Mouse (Mus musculus): Measurements from ENCODE around the gene Kctd10. TPM values are rescaled to one million over a fixed set of nuclear protein-coding genes. Genes with fewer than 3 reads are reported as not detected.
A peak's percentile ranks its signal among the peaks of the same experiment; 100 is the strongest.

The Kctd10 gene
- polyA plus RNA-seq, 1 experiment, result 84.1 TPM

DNA sequence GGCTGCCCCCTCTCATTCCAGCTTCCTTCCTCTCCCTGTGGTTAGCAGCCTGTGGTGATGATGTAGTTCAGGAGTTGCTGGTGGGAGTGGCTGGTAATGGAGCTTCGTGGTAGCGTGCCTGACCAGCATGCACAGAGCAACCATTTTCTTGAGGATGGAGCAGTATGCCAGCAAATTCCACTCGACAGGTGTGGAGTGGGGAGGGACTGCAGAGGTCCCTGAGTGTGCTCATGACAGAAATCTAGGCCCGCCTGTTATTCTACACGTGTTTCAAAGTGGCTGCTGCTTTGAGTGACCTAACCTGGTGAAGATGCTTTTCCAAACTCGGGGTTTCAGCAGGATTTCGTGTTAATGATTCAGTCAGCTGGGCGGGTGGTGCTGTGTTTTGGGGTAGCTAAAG is 4.1 kb upstream of the Kctd10 start:
- Histone ChIP-seq H3K79me2 (ENCODE audit: control insufficient read depth, insufficient read depth) (peaks cover 34% of the 10 kb centered on the region), H3K36me3 (ENCODE audit: control insufficient read depth, insufficient read depth) (no peaks in the 10 kb centered on the region), H3K4me3 (no peak overlapping the region), H3ac (ENCODE audit: control insufficient read depth, insufficient read length) (no peak overlapping the region), H3K4me2 (ENCODE audit: low read depth) (no peak overlapping the region), H3K27me3 (ENCODE audit: control insufficient read depth, insufficient read depth, insufficient read length) (no peaks in the 10 kb centered on the region)
- no peak for TF ChIP-seq POLR2AphosphoS2 (IDR thresholded peaks at IDR 0.05; ENCODE audit: insufficient read length, low read depth)
- TF ChIP-seq TCF3 (IDR thresholded peaks at IDR 0.05; ENCODE audit: insufficient read length, low read depth), result no peak
- TF ChIP-seq MYOG (IDR thresholded peaks at IDR 0.05; ENCODE audit: control insufficient read depth in 1 of 3, insufficient read depth in 1 of 3, insufficient read length in 2 of 3, low read depth in 2 of 3), result no peak
- no peak for TF ChIP-seq E2F4 (IDR thresholded peaks at IDR 0.05; ENCODE audit: insufficient read depth)
- TF ChIP-seq CEBPB (IDR thresholded peaks at IDR 0.05; ENCODE audit: insufficient read depth, poor library complexity, severe bottlenecking), result no peak
- no peak for TF ChIP-seq MAX (IDR thresholded peaks at IDR 0.05; ENCODE audit: low read depth)
- no peak for TF ChIP-seq POLR2A (IDR thresholded peaks at IDR 0.05; ENCODE audit: insufficient read length, low read depth)
- no peak for TF ChIP-seq SRF (IDR thresholded peaks at IDR 0.05; ENCODE audit: control insufficient read depth, insufficient read length, low read depth)
- TF ChIP-seq REST (IDR thresholded peaks at IDR 0.05; ENCODE audit: insufficient read depth, insufficient read length), result no peak

DNA sequence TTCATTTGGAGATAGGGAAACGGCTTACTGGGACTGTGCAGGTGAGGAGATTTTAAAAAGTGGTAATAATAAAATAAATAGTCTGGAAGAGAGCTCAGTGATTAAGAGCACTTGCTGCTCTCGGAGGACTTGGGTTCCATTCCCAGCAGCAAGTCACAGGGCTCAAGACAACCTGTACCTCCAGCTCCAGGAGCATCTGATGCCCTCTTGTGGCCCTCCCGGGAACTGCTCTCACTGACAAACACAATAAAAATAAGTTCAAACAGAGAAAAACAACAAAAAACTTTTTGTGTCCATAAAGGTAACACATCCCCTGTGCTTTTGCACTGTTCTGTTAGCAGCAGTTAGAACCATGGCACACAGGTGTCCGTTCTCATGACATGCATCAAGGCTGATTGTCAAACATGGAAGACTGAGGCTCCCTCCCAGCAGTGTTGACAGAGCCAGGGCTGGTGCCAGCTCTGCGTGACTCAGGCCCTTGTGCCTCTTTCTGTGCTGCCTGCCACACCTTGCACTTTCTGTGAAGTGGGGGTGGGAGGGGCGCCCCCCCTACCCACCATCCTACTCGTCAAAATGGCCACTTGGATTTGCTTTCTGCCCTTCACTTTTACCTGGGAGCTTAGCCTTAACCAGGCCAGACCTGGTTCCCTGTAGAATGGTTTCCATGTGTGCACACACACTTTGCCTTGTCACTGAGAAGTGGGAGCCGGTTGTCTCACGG is 3.0 kb upstream of the Kctd10 start:
- H3ac ChIP-seq (ENCODE audit: control insufficient read depth, insufficient read length), result no peak overlapping the region
- no peak for TF ChIP-seq TCF12 (IDR thresholded peaks at IDR 0.05; ENCODE audit: insufficient read depth, poor library complexity, severe bottlenecking)
- no peak for TF ChIP-seq POLR2AphosphoS2 (IDR thresholded peaks at IDR 0.05; ENCODE audit: insufficient read length, low read depth)
- TF ChIP-seq MYOG (IDR thresholded peaks at IDR 0.05; ENCODE audit: control insufficient read depth in 1 of 3, insufficient read depth in 1 of 3, insufficient read length in 2 of 3, low read depth in 2 of 3), result no peak
- no peak for TF ChIP-seq MYOD1 (IDR thresholded peaks at IDR 0.05; ENCODE audit: control insufficient read depth in 1 of 3, insufficient read length in 2 of 3, low read depth in 2 of 3)
- no peak for TF ChIP-seq E2F4 (IDR thresholded peaks at IDR 0.05; ENCODE audit: insufficient read depth)
- TF ChIP-seq MAX (IDR thresholded peaks at IDR 0.05; ENCODE audit: low read depth), result no peak
- TF ChIP-seq USF1 (IDR thresholded peaks at IDR 0.05; ENCODE audit: low read depth), result no peak
- TF ChIP-seq SRF (IDR thresholded peaks at IDR 0.05; ENCODE audit: control insufficient read depth, insufficient read length, low read depth), result no peak
- no peak for TF ChIP-seq POLR2A (IDR thresholded peaks at IDR 0.05; ENCODE audit: insufficient read length, low read depth)
- TF ChIP-seq TCF3 (IDR thresholded peaks at IDR 0.05; ENCODE audit: insufficient read length, low read depth), result no peak
- no peak for TF ChIP-seq CEBPB (IDR thresholded peaks at IDR 0.05; ENCODE audit: insufficient read depth, poor library complexity, severe bottlenecking)
- no peak for TF ChIP-seq REST (IDR thresholded peaks at IDR 0.05; ENCODE audit: insufficient read depth, insufficient read length)
- H3K4me2 ChIP-seq (ENCODE audit: low read depth), result no peak overlapping the region
- no peak overlapping the region for H3K4me3 ChIP-seq
- H3K79me2 ChIP-seq (ENCODE audit: control insufficient read depth, insufficient read depth), result peaks cover 45% of the 10 kb centered on the region
- no peaks in the 10 kb centered on the region for H3K27me3 ChIP-seq (ENCODE audit: control insufficient read depth, insufficient read depth, insufficient read length)
- H3K36me3 ChIP-seq (ENCODE audit: control insufficient read depth, insufficient read depth), result no peaks in the 10 kb centered on the region

DNA sequence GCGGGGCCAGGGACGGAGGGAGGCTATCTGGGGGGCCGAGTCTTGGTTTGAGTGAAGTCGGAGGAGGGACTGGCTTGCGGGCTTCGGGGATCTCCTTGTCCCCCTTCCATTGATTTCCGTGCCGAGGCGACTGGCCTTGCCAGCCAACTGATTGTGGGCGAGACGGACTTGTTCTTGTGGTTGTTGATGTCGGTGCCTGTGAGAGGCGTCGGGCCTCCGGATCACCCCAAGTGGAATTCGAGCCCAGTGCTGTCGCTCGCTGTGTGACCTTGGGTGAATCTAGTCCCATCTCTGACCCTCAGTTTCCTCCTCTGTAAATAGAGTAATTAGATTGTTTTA is 674 bp upstream of the Kctd10 start:
- H3K4me2 ChIP-seq (ENCODE audit: low read depth), result peak overlapping the region; percentile 86
- peaks cover 68% of the 10 kb centered on the region for H3K79me2 ChIP-seq (ENCODE audit: control insufficient read depth, insufficient read depth)
- TF ChIP-seq CEBPB (IDR thresholded peaks at IDR 0.05; ENCODE audit: insufficient read depth, poor library complexity, severe bottlenecking), result no peak
- no peak for TF ChIP-seq REST (IDR thresholded peaks at IDR 0.05; ENCODE audit: insufficient read depth, insufficient read length)
- TF ChIP-seq POLR2AphosphoS2 (IDR thresholded peaks at IDR 0.05; ENCODE audit: insufficient read length, low read depth), result no peak
- no peak for TF ChIP-seq TCF12 (IDR thresholded peaks at IDR 0.05; ENCODE audit: insufficient read depth, poor library complexity, severe bottlenecking)
- TF ChIP-seq USF1 (IDR thresholded peaks at IDR 0.05; ENCODE audit: low read depth), result no peak
- TF ChIP-seq E2F4 (IDR thresholded peaks at IDR 0.05; ENCODE audit: insufficient read depth), result no peak
- TF ChIP-seq MYOG (IDR thresholded peaks at IDR 0.05; ENCODE audit: control insufficient read depth in 1 of 3, insufficient read depth in 1 of 3, insufficient read length in 2 of 3, low read depth in 2 of 3), result no peak
- TF ChIP-seq MAX (IDR thresholded peaks at IDR 0.05; ENCODE audit: low read depth), result no peak
- TF ChIP-seq SRF (IDR thresholded peaks at IDR 0.05; ENCODE audit: control insufficient read depth, insufficient read length, low read depth), result no peak
- TF ChIP-seq POLR2A (IDR thresholded peaks at IDR 0.05; ENCODE audit: insufficient read length, low read depth), result no peak
- no peak for TF ChIP-seq MYOD1 (IDR thresholded peaks at IDR 0.05; ENCODE audit: control insufficient read depth in 1 of 3, insufficient read length in 2 of 3, low read depth in 2 of 3)
- no peak for TF ChIP-seq TCF3 (IDR thresholded peaks at IDR 0.05; ENCODE audit: insufficient read length, low read depth)
- H3K27me3 ChIP-seq (ENCODE audit: control insufficient read depth, insufficient read depth, insufficient read length), result no peaks in the 10 kb centered on the region
- peak overlapping the region; percentile 90 for H3K4me3 ChIP-seq
- peak overlapping the region; percentile 87 for H3ac ChIP-seq (ENCODE audit: control insufficient read depth, insufficient read length)
- no peaks in the 10 kb centered on the region for H3K36me3 ChIP-seq (ENCODE audit: control insufficient read depth, insufficient read depth)

DNA sequence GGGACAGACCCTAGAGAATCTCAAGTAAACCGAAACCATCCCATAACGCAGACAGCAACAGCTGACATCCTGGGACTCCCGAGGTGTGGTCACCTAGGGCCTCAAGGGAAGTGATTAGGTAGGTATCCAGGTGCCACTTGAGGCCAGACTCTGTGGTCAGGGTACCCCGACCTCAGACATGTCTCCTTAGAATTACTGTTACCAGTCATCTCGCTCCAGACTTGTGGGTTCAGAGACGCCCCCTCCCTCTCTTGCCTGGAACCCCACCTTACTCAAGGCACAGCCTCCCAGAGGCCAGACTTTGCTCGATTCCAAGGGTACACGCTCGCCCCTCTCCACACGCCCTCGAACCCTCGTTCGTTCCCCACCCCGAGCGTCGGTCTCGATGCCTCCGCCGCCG is 545 bp downstream of the Kctd10 start:
- Histone ChIP-seq H3K4me3 (peak overlapping the region; percentile 90), H3ac (ENCODE audit: control insufficient read depth, insufficient read length) (peak overlapping the region; percentile 87), H3K79me2 (ENCODE audit: control insufficient read depth, insufficient read depth) (peaks cover 80% of the 10 kb centered on the region), H3K4me2 (ENCODE audit: low read depth) (peak overlapping the region; percentile 87), H3K36me3 (ENCODE audit: control insufficient read depth, insufficient read depth) (no peaks in the 10 kb centered on the region), H3K27me3 (ENCODE audit: control insufficient read depth, insufficient read depth, insufficient read length) (no peaks in the 10 kb centered on the region)
- TF ChIP-seq TCF12 (IDR thresholded peaks at IDR 0.05; ENCODE audit: insufficient read depth, poor library complexity, severe bottlenecking), result no peak
- TF ChIP-seq MYOD1 (IDR thresholded peaks at IDR 0.05; ENCODE audit: control insufficient read depth in 1 of 3, insufficient read length in 2 of 3, low read depth in 2 of 3), result peak in 2 of 3 experiments; percentile 4 to 11

DNA sequence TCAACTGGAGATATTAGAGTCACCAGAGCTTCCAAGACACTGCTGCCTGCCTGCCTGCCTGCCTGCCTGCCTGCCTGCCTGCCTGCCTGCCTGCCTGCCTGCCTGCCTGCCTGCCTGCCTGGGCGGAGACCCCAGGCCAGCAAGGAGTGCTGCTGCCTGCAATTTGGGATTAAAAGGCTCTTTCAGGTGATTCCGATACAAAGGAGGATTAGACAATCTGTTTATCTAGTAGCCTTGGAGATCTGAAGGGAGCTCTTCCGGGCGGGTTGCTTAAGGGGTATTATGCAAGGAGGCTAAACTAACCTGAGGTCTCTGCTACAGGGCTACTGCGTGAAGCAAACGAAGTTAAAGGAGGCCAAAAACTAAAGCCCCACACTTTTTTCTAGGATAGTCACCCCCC is 1.4 kb downstream of the Kctd10 start:
- Histone ChIP-seq H3ac (ENCODE audit: control insufficient read depth, insufficient read length) (peak overlapping the region; percentile 87), H3K79me2 (ENCODE audit: control insufficient read depth, insufficient read depth) (peaks cover 88% of the 10 kb centered on the region), H3K36me3 (ENCODE audit: control insufficient read depth, insufficient read depth) (peaks cover under 1% of the 10 kb centered on the region), H3K27me3 (ENCODE audit: control insufficient read depth, insufficient read depth, insufficient read length) (no peaks in the 10 kb centered on the region), H3K4me2 (ENCODE audit: low read depth) (peak overlapping the region; percentile 87), H3K4me3 (peak overlapping the region; percentile 90)
- no peak for TF ChIP-seq POLR2A (IDR thresholded peaks at IDR 0.05; ENCODE audit: insufficient read length, low read depth)
- TF ChIP-seq TCF3 (IDR thresholded peaks at IDR 0.05; ENCODE audit: insufficient read length, low read depth), result no peak
- no peak for TF ChIP-seq TCF12 (IDR thresholded peaks at IDR 0.05; ENCODE audit: insufficient read depth, poor library complexity, severe bottlenecking)
- TF ChIP-seq MYOD1 (IDR thresholded peaks at IDR 0.05; ENCODE audit: control insufficient read depth in 1 of 3, insufficient read length in 2 of 3, low read depth in 2 of 3), result no peak
- TF ChIP-seq SRF (IDR thresholded peaks at IDR 0.05; ENCODE audit: control insufficient read depth, insufficient read length, low read depth), result no peak
- TF ChIP-seq USF1 (IDR thresholded peaks at IDR 0.05; ENCODE audit: low read depth), result no peak
- TF ChIP-seq E2F4 (IDR thresholded peaks at IDR 0.05; ENCODE audit: insufficient read depth), result no peak
- no peak for TF ChIP-seq MYOG (IDR thresholded peaks at IDR 0.05; ENCODE audit: control insufficient read depth in 1 of 3, insufficient read depth in 1 of 3, insufficient read length in 2 of 3, low read depth in 2 of 3)
- no peak for TF ChIP-seq POLR2AphosphoS2 (IDR thresholded peaks at IDR 0.05; ENCODE audit: insufficient read length, low read depth)
- no peak for TF ChIP-seq MAX (IDR thresholded peaks at IDR 0.05; ENCODE audit: low read depth)
- TF ChIP-seq REST (IDR thresholded peaks at IDR 0.05; ENCODE audit: insufficient read depth, insufficient read length), result no peak
- TF ChIP-seq CEBPB (IDR thresholded peaks at IDR 0.05; ENCODE audit: insufficient read depth, poor library complexity, severe bottlenecking), result no peak

All from myocyte (in vitro differentiated cells).